Mouse (Mus musculus): ENCODE measurements around the gene Sugct. TPM values are rescaled to one million over a fixed set of nuclear protein-coding genes. Genes with fewer than 3 reads are reported as not detected.
A peak's percentile ranks its signal among the peaks of the same experiment; 100 is the strongest.
"Not testable (repeated sequence)": the region's sequence is repeated elsewhere in the genome, so short reads cannot be mapped to it uniquely, and the experiment has no call there.

The Sugct gene
- polyA plus RNA-seq, 1 experiment from 2014 or later, result 3.6 TPM

GRCm38 (mm10) chr13:17581684-17582083 lies 113.7 kb downstream of the Sugct start:
- no peak for DNase-seq (ENCODE audit: low spot score)

GRCm38 (mm10) chr13:17559357-17559756 lies 136.0 kb downstream of the Sugct start:
- Histone ChIP-seq H3K4me1 (replicated peaks; ENCODE audit: control insufficient read depth, insufficient read depth, low read length) (no peaks in the 10 kb centered on the region), H3K27ac (ENCODE audit: low read depth, low read length) (no peak overlapping the region), H3K27me3 (ENCODE audit: control insufficient read depth, insufficient read depth, low read length) (no peaks in the 10 kb centered on the region), H3K36me3 (ENCODE audit: control insufficient read depth, insufficient read depth, low read length) (no peaks in the 10 kb centered on the region), H3K4me3 (ENCODE audit: low read depth, low read length) (no peak overlapping the region), H3K9ac (ENCODE audit: low read length) (no peak overlapping the region), H3K9me3 (ENCODE audit: control insufficient read depth, low read length) (no peaks in the 10 kb centered on the region), H3K4me2 (ENCODE audit: low read depth, low read length, severe bottlenecking) (no peak overlapping the region)
- no peak for ATAC-seq (replicated peaks; ENCODE audit: low FRiP score)
- no peak for DNase-seq (ENCODE audit: low spot score)
- WGBS, result 84% methylated on average over 3 of the region's 3 CpGs

More at GRCm38 (mm10) chr13:17581684-17582083, 113.7 kb downstream of the Sugct start:
- 34% methylated on average over 2 of the region's 2 CpGs for WGBS
- Histone ChIP-seq H3K27ac (ENCODE audit: low read depth, low read length) (no peak overlapping the region), H3K4me3 (ENCODE audit: low read depth, low read length) (no peak overlapping the region), H3K9ac (ENCODE audit: low read length) (no peak overlapping the region), H3K9me3 (ENCODE audit: control insufficient read depth, low read length) (no peaks in the 10 kb centered on the region), H3K4me1 (replicated peaks; ENCODE audit: control insufficient read depth, insufficient read depth, low read length) (no peaks in the 10 kb centered on the region), H3K36me3 (ENCODE audit: control insufficient read depth, insufficient read depth, low read length) (no peaks in the 10 kb centered on the region), H3K4me2 (ENCODE audit: low read depth, low read length, severe bottlenecking) (no peak overlapping the region), H3K27me3 (ENCODE audit: control insufficient read depth, insufficient read depth, low read length) (no peaks in the 10 kb centered on the region)
- ATAC-seq (replicated peaks; ENCODE audit: low FRiP score), result 0 out of 2 replicates have a peak, but pooled peaks have one; percentile 61

GRCm38 (mm10) chr13:17536341-17536740 lies 159.0 kb downstream of the Sugct start:
- no peak for ATAC-seq (replicated peaks; ENCODE audit: low FRiP score)
- H3K4me3 ChIP-seq (ENCODE audit: low read depth, low read length), result no peak overlapping the region
- DNase-seq (ENCODE audit: low spot score), result no peak
- H3K9ac ChIP-seq (ENCODE audit: low read length), result no peak overlapping the region
- H3K36me3 ChIP-seq (ENCODE audit: control insufficient read depth, insufficient read depth, low read length), result no peaks in the 10 kb centered on the region
- H3K27me3 ChIP-seq (ENCODE audit: control insufficient read depth, insufficient read depth, low read length), result no peaks in the 10 kb centered on the region
- WGBS, result 82% methylated on average over 1 of the region's 1 CpGs
- H3K9me3 ChIP-seq (ENCODE audit: control insufficient read depth, low read length), result no peaks in the 10 kb centered on the region
- H3K27ac ChIP-seq (ENCODE audit: low read depth, low read length), result no peak overlapping the region
- no peak overlapping the region for H3K4me2 ChIP-seq (ENCODE audit: low read depth, low read length, severe bottlenecking)
- H3K4me1 ChIP-seq (replicated peaks; ENCODE audit: control insufficient read depth, insufficient read depth, low read length), result no peaks in the 10 kb centered on the region

- Histone ChIP-seq H3K36me3 (ENCODE audit: control insufficient read depth, insufficient read depth, low read length) (no peaks in the 10 kb centered on the region), H3K9me3 (ENCODE audit: control insufficient read depth, low read length) (no peaks in the 10 kb centered on the region), H3K9ac (ENCODE audit: low read length) (no peak overlapping the region), H3K4me3 (ENCODE audit: low read depth, low read length) (no peak overlapping the region), H3K4me2 (ENCODE audit: low read depth, low read length, severe bottlenecking) (no peak overlapping the region), H3K4me1 (replicated peaks; ENCODE audit: control insufficient read depth, insufficient read depth, low read length) (no peaks in the 10 kb centered on the region), H3K27me3 (ENCODE audit: control insufficient read depth, insufficient read depth, low read length) (no peaks in the 10 kb centered on the region), H3K27ac (ENCODE audit: low read depth, low read length) (no peak overlapping the region)
- ATAC-seq (replicated peaks; ENCODE audit: low FRiP score) (no peak), DNase-seq (ENCODE audit: low spot score) (no peak)
- 37% methylated on average over 4 of the region's 4 CpGs for WGBS
Observed at GRCm38 (mm10) chr13:17534871-17535270, 160.5 kb downstream of the Sugct start.

- H3K27ac ChIP-seq (ENCODE audit: low read depth, low read length), result no peak overlapping the region
- H3K4me2 ChIP-seq (ENCODE audit: low read depth, low read length, severe bottlenecking), result no peak overlapping the region
- ATAC-seq (replicated peaks; ENCODE audit: low FRiP score) (no peak), DNase-seq (ENCODE audit: low spot score) (no peak)
- WGBS, result 80% methylated on average over 4 of the region's 4 CpGs
- no peaks in the 10 kb centered on the region for H3K4me1 ChIP-seq (replicated peaks; ENCODE audit: control insufficient read depth, insufficient read depth, low read length)
- H3K36me3 ChIP-seq (ENCODE audit: control insufficient read depth, insufficient read depth, low read length), result no peaks in the 10 kb centered on the region
- H3K9me3 ChIP-seq (ENCODE audit: control insufficient read depth, low read length), result no peaks in the 10 kb centered on the region
- no peak overlapping the region for H3K9ac ChIP-seq (ENCODE audit: low read length)
- H3K4me3 ChIP-seq (ENCODE audit: low read depth, low read length), result no peak overlapping the region
- H3K27me3 ChIP-seq (ENCODE audit: control insufficient read depth, insufficient read depth, low read length), result no peaks in the 10 kb centered on the region
Observed at GRCm38 (mm10) chr13:17534469-17534868, 160.9 kb downstream of the Sugct start.

- Histone ChIP-seq H3K4me3 (ENCODE audit: low read depth, low read length) (no peak overlapping the region), H3K27ac (ENCODE audit: low read depth, low read length) (no peak overlapping the region), H3K27me3 (ENCODE audit: control insufficient read depth, insufficient read depth, low read length) (no peaks in the 10 kb centered on the region), H3K9ac (ENCODE audit: low read length) (no peak overlapping the region), H3K4me2 (ENCODE audit: low read depth, low read length, severe bottlenecking) (no peak overlapping the region), H3K36me3 (ENCODE audit: control insufficient read depth, insufficient read depth, low read length) (no peaks in the 10 kb centered on the region), H3K4me1 (replicated peaks; ENCODE audit: control insufficient read depth, insufficient read depth, low read length) (no peaks in the 10 kb centered on the region), H3K9me3 (ENCODE audit: control insufficient read depth, low read length) (no peaks in the 10 kb centered on the region)
- no peak for DNase-seq (ENCODE audit: low spot score)
- 88% methylated on average over 4 of the region's 4 CpGs for WGBS
- ATAC-seq (replicated peaks; ENCODE audit: low FRiP score), result no peak
Observed at GRCm38 (mm10) chr13:17511184-17511778, 184.1 kb downstream of the Sugct start.

GRCm38 (mm10) chr13:17494936-17495335 lies 200.4 kb downstream of the Sugct start:
- Histone ChIP-seq H3K9ac (ENCODE audit: low read length) (no peak overlapping the region), H3K9me3 (ENCODE audit: control insufficient read depth, low read length) (no peaks in the 10 kb centered on the region), H3K4me3 (ENCODE audit: low read depth, low read length) (no peak overlapping the region), H3K27ac (ENCODE audit: low read depth, low read length) (no peak overlapping the region), H3K27me3 (ENCODE audit: control insufficient read depth, insufficient read depth, low read length) (no peaks in the 10 kb centered on the region), H3K4me2 (ENCODE audit: low read depth, low read length, severe bottlenecking) (no peak overlapping the region), H3K36me3 (ENCODE audit: control insufficient read depth, insufficient read depth, low read length) (no peaks in the 10 kb centered on the region), H3K4me1 (replicated peaks; ENCODE audit: control insufficient read depth, insufficient read depth, low read length) (no peaks in the 10 kb centered on the region)
- ATAC-seq (replicated peaks; ENCODE audit: low FRiP score), result no peak
- DNase-seq (ENCODE audit: low spot score), result no peak
- 71% methylated on average over 1 of the region's 1 CpGs for WGBS

GRCm38 (mm10) chr13:17494056-17494574 lies 201.2 kb downstream of the Sugct start:
- WGBS, result 87% methylated on average over 5 of the region's 5 CpGs
- no peak overlapping the region for H3K27ac ChIP-seq (ENCODE audit: low read depth, low read length)
- H3K4me1 ChIP-seq (replicated peaks; ENCODE audit: control insufficient read depth, insufficient read depth, low read length), result no peaks in the 10 kb centered on the region
- no peaks in the 10 kb centered on the region for H3K27me3 ChIP-seq (ENCODE audit: control insufficient read depth, insufficient read depth, low read length)
- H3K4me3 ChIP-seq (ENCODE audit: low read depth, low read length), result no peak overlapping the region
- H3K9ac ChIP-seq (ENCODE audit: low read length), result no peak overlapping the region
- no peak overlapping the region for H3K4me2 ChIP-seq (ENCODE audit: low read depth, low read length, severe bottlenecking)
- DNase-seq (ENCODE audit: low spot score) (no peak), ATAC-seq (replicated peaks; ENCODE audit: low FRiP score) (no peak)
- H3K36me3 ChIP-seq (ENCODE audit: control insufficient read depth, insufficient read depth, low read length), result no peaks in the 10 kb centered on the region
- H3K9me3 ChIP-seq (ENCODE audit: control insufficient read depth, low read length), result no peaks in the 10 kb centered on the region

GRCm38 (mm10) chr13:17457981-17458380 lies 237.4 kb downstream of the Sugct start:
- not testable (repeated sequence) for DNase-seq (ENCODE audit: low spot score); H3K27ac ChIP-seq (ENCODE audit: low read depth, low read length); H3K27me3 ChIP-seq (ENCODE audit: control insufficient read depth, insufficient read depth, low read length); ATAC-seq (replicated peaks; ENCODE audit: low FRiP score); H3K4me2 ChIP-seq (ENCODE audit: low read depth, low read length, severe bottlenecking); H3K36me3 ChIP-seq (ENCODE audit: control insufficient read depth, insufficient read depth, low read length); H3K4me1 ChIP-seq (replicated peaks; ENCODE audit: control insufficient read depth, insufficient read depth, low read length); H3K4me3 ChIP-seq (ENCODE audit: low read depth, low read length); H3K9ac ChIP-seq (ENCODE audit: low read length); H3K9me3 ChIP-seq (ENCODE audit: control insufficient read depth, low read length)
- 39% methylated on average over 1 of the region's 1 CpGs for WGBS

Data from forebrain, embryonic 11.5 days (tissue).